Mouse (Mus musculus) heart, postnatal 0 days (tissue): ENCODE results near the gene Ntm. TPM values are rescaled to one million over a fixed set of nuclear protein-coding genes. Genes with fewer than 3 reads are reported as not detected.
A peak's percentile ranks its signal among the peaks of the same experiment; 100 is the strongest.

Experiments used
- ATAC-seq: fragments of 200-750 bp; cut with Nextera tagmentation; 2 replicates; pipeline ENCODE4 v1.8.0; 2017; ENCODE audit warnings: low read depth, moderate number of reproducible peaks, moderate library complexity; ENCODE audit not compliant: insufficient read depth
- DNase-seq: peaks from one replicate; pipeline ENCODE4 v3.0.0-alpha.2; 2016; ENCODE audit warnings: low spot score
- H3K27ac ChIP-seq: fragments of 300-500 bp; sonication (generic); 2 replicates; pipeline ENCODE4 v1.5.1; 2014; ENCODE audit warnings: low read depth, mild to moderate bottlenecking
- H3K27me3 ChIP-seq: fragments of 300-500 bp; sonication (generic); 2 replicates; pipeline ENCODE4 v1.6.1; 2014; ENCODE audit warnings: low read length, mixed read lengths; ENCODE audit not compliant: control insufficient read depth, insufficient read depth
- H3K36me3 ChIP-seq: fragments of 300-500 bp; sonication (generic); replicated peaks from 2 replicates; pipeline ENCODE4 v1.6.1; 2014; ENCODE audit warnings: low read length, mixed read lengths; ENCODE audit not compliant: control insufficient read depth, insufficient read depth
- H3K4me1 ChIP-seq: fragments of 300-500 bp; sonication (generic); 2 replicates; pipeline ENCODE4 v1.6.1; 2014; ENCODE audit warnings: antibody characterized with exemption; ENCODE audit not compliant: control insufficient read depth, insufficient read depth
- H3K4me2 ChIP-seq: fragments of 300-500 bp; sonication (generic); 2 replicates; pipeline ENCODE4 v1.6.1; 2014; ENCODE audit warnings: low read depth, mild to moderate bottlenecking, low read length, moderate library complexity
- H3K4me3 ChIP-seq: fragments of 300-500 bp; sonication (generic); 2 replicates; pipeline ENCODE4 v1.5.1; 2014; ENCODE audit warnings: low read depth, low read length
- H3K9ac ChIP-seq: fragments of 300-500 bp; sonication (generic); replicated peaks from 2 replicates; pipeline ENCODE4 v1.6.1; 2014; ENCODE audit warnings: low read depth, low read length, mixed read lengths
- H3K9me3 ChIP-seq: fragments of 300-500 bp; sonication (generic); replicated peaks from 2 replicates; pipeline ENCODE4 v1.6.1; 2016; ENCODE audit warnings: low read length; ENCODE audit not compliant: control insufficient read depth
- CTCF ChIP-seq: IDR thresholded peaks from 2 replicates; pipeline ENCODE4 v1.5.1; 2016; ENCODE audit warnings: antibody characterized with exemption, control low read depth, low read depth
- EP300 ChIP-seq: IDR thresholded peaks from 2 replicates; pipeline ENCODE4 v1.6.1; 2016; ENCODE audit warnings: antibody characterized with exemption, low read depth
- WGBS: fragments of 180-500 bp; shearing (Covaris S2); extraction: QIAGEN DNeasy Blood & Tissue Kit; methylation state at CpG from one replicate; pipeline ENCODE4 v1.1.7; 2014; 5-methylcytosine and 5-hydroxymethylcytosine counted together
- polyA plus RNA-seq: library from polyadenylated mRNA; unstranded; fragments of >200 nt; fragmentation: Nextera tagmentation; extraction: Ambion mirVana; gene quantifications from 2 replicates; pipeline ENCODE4 v1.2.1, GENCODE M21; 2015
- total RNA-seq: library from RNA; depleted of rRNA; stranded (reverse); fragments of >200 nt; gene quantifications from 2 replicates; pipeline ENCODE4 v1.2.3, GENCODE M21; 2014; ENCODE audit warnings: low replicate concordance

Ntm gene
- total and polyA plus RNA-seq, 2 experiments from 2014 or later, result 7.1 to 8.8 TPM

- WGBS, result 26% methylated on average over 7 of the region's 7 CpGs
- no peaks in the 10 kb centered on the region for H3K9me3 ChIP-seq
- ATAC-seq, result peak; percentile 55
Observed at GRCm38 (mm10) chr9:29288003-29288704, 674.8 kb downstream of the Ntm start.

DNA sequence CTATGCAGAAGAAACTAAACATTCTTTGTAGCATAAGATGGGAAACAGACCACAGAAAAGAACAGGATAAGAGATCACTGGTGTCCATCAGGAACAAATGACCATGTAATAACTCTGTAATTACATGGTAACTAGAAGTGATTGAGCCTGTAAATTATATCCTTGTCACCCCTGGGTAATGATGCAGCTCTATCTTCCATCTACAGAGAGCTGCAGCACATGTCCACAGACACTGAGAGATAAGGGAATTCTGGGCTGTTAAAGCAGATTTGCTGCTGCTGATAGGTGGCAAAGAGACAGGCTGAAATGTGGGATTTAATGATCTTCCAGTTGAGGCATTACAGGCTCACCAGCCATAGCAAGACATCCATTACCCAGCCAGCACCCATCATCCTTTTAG lies 677.8 kb downstream of the Ntm start:
- H3K9ac ChIP-seq, result no peak overlapping the region
- no peaks in the 10 kb centered on the region for H3K27me3 ChIP-seq
- H3K4me1 ChIP-seq, result peaks cover 6% of the 10 kb centered on the region; the same call in 1 of the 2 replicates
- no peak for TF ChIP-seq EP300
- TF ChIP-seq CTCF, result no peak
- H3K36me3 ChIP-seq, result no peaks in the 10 kb centered on the region
- no peak overlapping the region for H3K4me3 ChIP-seq
- DNase-seq, result no peak
- H3K27ac ChIP-seq, result no peak overlapping the region
- H3K4me2 ChIP-seq, result no peak overlapping the region
- no peak for ATAC-seq
- no peaks in the 10 kb centered on the region for H3K9me3 ChIP-seq

More at GRCm38 (mm10) chr9:29288003-29288704, 674.8 kb downstream of the Ntm start:
- H3K4me1 ChIP-seq, result peaks cover 10% of the 10 kb centered on the region; the same call in 1 of the 2 replicates
- peak overlapping the region; percentile 33 for H3K4me2 ChIP-seq
- H3K27me3 ChIP-seq, result no peaks in the 10 kb centered on the region
- H3K9ac ChIP-seq, result no peak overlapping the region
- DNase-seq, result peak; percentile 43
- peak overlapping the region; percentile 19; the same call in 1 of the 2 replicates for H3K27ac ChIP-seq
- no peak for TF ChIP-seq CTCF
- TF ChIP-seq EP300, result no peak
- no peaks in the 10 kb centered on the region for H3K36me3 ChIP-seq
- H3K4me3 ChIP-seq, result no peak overlapping the region

DNA sequence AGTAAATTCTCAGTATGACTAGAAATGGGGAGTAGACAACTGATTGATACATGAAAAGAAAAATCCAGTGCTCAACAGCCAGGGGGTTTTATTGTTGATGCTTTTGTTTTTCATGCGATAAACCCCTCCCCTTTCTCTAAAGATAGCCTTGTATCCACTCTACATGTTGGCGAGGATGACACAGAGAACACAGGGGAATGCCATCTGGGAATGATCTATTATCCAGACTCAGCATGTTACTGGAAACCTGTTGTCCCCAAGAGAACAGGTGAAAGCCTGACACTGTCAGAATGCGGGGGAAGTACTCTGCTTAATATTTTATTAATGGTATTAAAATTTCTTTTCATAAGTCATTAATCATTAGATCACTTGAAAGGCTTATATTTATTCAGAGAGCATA lies 690.1 kb downstream of the Ntm start:
- Histone ChIP-seq H3K4me2 (no peak overlapping the region), H3K9ac (no peak overlapping the region), H3K4me1 (peaks cover 12% of the 10 kb centered on the region; the same call in 1 of the 2 replicates), H3K36me3 (no peaks in the 10 kb centered on the region), H3K9me3 (no peaks in the 10 kb centered on the region), H3K4me3 (no peak overlapping the region), H3K27me3 (no peaks in the 10 kb centered on the region), H3K27ac (no peak overlapping the region)
- WGBS, result 78% methylated on average over 3 of the region's 3 CpGs
- TF ChIP-seq EP300 (no peak), CTCF (no peak)
- ATAC-seq, result no peak
- DNase-seq, result no peak

DNA sequence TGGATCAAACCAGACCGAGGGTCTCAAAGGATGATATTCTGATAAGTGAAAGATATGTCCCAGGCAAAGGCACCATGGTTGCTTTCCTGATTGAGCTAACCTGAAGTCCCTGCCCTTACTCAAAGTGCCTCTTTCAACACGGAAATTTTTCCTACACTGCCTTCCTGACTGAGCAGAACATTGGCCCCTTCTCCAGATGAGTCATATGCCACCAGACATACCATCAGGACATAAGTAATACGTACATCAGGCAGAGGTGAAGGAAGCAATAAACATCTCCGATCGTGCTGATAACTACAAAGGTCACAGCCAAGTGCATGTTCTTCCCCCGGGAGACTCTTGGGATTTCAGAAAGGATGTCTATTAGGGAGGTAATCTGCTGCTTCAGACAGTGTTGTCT lies 693.0 kb downstream of the Ntm start:
- DNase-seq (no peak), ATAC-seq (no peak)
- TF ChIP-seq CTCF, result no peak
- Histone ChIP-seq H3K4me1 (peaks cover 16% of the 10 kb centered on the region; the same call in 1 of the 2 replicates), H3K9ac (no peak overlapping the region), H3K9me3 (no peaks in the 10 kb centered on the region), H3K27me3 (no peaks in the 10 kb centered on the region), H3K4me3 (no peak overlapping the region), H3K27ac (no peak overlapping the region), H3K4me2 (no peak overlapping the region), H3K36me3 (no peaks in the 10 kb centered on the region)
- WGBS, result 64% methylated on average over 6 of the region's 6 CpGs

GRCm38 (mm10) chr9:29269277-29269646 lies 693.7 kb downstream of the Ntm start:
- H3K4me2 ChIP-seq, result no peak overlapping the region
- DNase-seq, result no peak
- TF ChIP-seq CTCF (no peak), EP300 (no peak)
- no peaks in the 10 kb centered on the region for H3K36me3 ChIP-seq
- H3K27me3 ChIP-seq, result no peaks in the 10 kb centered on the region
- no peaks in the 10 kb centered on the region for H3K9me3 ChIP-seq
- peaks cover 16% of the 10 kb centered on the region; the same call in 1 of the 2 replicates for H3K4me1 ChIP-seq
- ATAC-seq, result no peak
- H3K4me3 ChIP-seq, result no peak overlapping the region
- no peak overlapping the region for H3K27ac ChIP-seq
- no peak overlapping the region for H3K9ac ChIP-seq
- WGBS, result 91% methylated on average over 2 of the region's 2 CpGs
